Mouse (Mus musculus): ENCODE results near the gene Olfr825. TPM values are rescaled to one million over a fixed set of nuclear protein-coding genes. Genes with fewer than 3 reads are reported as not detected.

Olfr825 gene
- polyA plus RNA-seq (2017; shearing (Covaris generic)), result not detected

DNA sequence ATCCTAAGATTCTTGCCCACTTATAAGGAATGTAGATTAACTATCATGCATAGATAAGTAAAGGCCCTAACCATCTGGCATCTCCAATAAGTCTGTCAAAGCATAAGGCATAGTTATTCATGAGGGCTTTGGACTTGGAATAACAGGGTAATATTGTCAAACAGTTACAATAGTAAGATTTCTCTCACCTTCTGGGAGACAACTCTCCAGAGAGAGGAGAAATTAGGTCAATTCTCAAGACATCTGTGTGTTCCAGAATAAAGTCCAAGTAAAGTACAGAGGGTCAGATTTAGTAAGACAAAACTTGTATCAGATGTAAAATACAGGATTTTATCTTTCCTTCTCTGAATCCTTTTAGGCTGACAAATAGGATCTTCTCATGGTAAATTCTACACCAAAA, at the start of gene Olfr825:
Gene Olfr825 (minus strand): TSS at position 101 of the 400 bp plus-strand sequence.

DNA sequence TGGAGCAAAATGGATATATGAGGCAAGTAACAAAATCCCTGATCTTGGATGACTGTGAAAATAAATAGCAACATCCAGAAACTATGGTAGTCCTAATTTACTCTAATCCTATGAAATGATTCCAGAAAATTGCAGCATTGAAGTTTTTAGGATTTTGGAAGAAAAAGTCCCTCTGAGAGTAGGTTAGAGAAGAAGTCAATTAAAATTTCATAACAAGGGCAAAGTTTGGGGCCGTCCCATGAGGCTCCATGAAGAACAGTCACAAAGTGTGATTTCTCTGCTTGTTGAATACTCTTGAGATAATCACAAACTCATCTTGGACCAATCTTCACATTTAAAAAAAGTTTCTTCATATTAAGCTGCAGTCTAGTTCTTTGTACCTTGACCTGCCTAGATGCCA, 47.7 kb upstream of the Olfr825 start, which contains the start of gene Olfr827:
Gene Olfr827 (minus strand): TSS at position 101 of the 400 bp plus-strand sequence.

DNA sequence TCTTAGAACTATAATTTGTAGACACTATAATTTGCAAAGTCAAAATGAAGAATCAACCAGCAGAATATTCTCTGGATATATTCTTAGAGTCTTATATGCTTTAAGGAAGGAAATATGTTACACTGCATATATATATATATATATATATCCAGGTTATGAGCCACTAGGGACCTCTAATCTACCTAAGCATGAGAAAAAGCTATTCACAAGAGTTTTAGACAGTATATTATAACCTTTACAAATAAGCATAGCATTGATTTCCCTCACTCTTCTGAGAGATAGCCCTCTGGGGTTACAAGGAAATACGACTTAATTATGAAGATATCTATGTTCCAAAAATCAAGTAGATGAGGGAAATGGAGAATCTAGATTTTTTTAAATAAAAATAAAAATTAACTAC, 17.5 kb upstream of the Olfr825 start, which contains the start of gene Olfr826:
Gene Olfr826 (minus strand): TSS at position 101 of the 400 bp plus-strand sequence.

DNA sequence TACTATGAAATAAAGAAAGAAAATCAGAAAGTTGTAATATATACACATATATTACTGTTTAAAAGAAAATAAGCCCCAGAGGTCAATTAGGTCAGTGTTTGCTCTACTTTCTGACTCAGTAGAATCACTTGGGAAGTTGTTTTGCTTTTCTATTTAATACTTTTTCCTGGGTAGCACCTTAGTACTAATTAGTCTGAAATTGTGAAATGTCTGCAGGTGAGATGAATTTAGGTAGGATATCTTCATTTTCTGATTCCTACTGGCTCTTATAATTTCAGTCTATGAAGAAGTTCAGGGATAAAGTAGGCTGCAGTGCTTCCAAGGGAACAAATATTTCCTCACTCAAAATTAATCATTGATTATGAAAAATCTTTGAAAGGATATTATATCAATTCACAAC, 36.7 kb downstream of the Olfr825 start, which contains the start of gene Olfr824:
Gene Olfr824 (minus strand): TSS at position 101 of the 400 bp plus-strand sequence.

DNA sequence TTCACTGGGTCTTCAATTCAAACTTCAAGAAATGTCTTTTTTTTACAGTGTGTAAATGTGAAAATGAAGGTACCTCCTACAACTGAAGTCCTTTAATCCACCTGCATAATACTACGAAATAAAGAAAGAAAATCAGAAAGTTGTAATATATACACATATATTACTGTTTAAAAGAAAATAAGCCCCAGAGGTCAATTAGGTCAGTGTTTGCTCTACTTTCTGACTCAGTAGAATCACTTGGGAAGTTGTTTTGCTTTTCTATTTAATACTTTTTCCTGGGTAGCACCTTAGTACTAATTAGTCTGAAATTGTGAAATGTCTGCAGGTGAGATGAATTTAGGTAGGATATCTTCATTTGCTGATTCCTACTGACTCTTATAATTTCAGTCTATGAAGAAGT, 51.3 kb downstream of the Olfr825 start, which contains the start of gene Olfr823:
Gene Olfr823 (minus strand): TSS at position 101 of the 400 bp plus-strand sequence.

Other genes starting within 250 kb of the Olfr825 start
- gene Olfr818, start 217.7 kb downstream of the Olfr825 start, polyA plus RNA-seq (2017; shearing (Covaris generic)), result not detected
- not detected for gene Olfr819, start 199.5 kb downstream of the Olfr825 start, polyA plus RNA-seq (2017; shearing (Covaris generic))
- not detected for gene Olfr247, start 190.6 kb downstream of the Olfr825 start, polyA plus RNA-seq (2017; shearing (Covaris generic))
- 0.40 TPM for gene Gm10310, start 181.7 kb downstream of the Olfr825 start, polyA plus RNA-seq (2017; shearing (Covaris generic))
- gene Olfr820, start 154.1 kb downstream of the Olfr825 start, polyA plus RNA-seq (2017; shearing (Covaris generic)), result not detected
- gene Olfr821, start 136.4 kb downstream of the Olfr825 start, polyA plus RNA-seq (2017; shearing (Covaris generic)), result not detected
- gene Olfr822, start 95.6 kb downstream of the Olfr825 start, polyA plus RNA-seq (2017; shearing (Covaris generic)), result not detected
- not detected for gene Olfr823, start 51.4 kb downstream of the Olfr825 start, polyA plus RNA-seq (2017; shearing (Covaris generic))
- not detected for gene Olfr824, start 36.8 kb downstream of the Olfr825 start, polyA plus RNA-seq (2017; shearing (Covaris generic))
- gene Olfr826, start 17.4 kb upstream of the Olfr825 start, polyA plus RNA-seq (2017; shearing (Covaris generic)), result not detected
- not detected for gene Olfr827, start 47.6 kb upstream of the Olfr825 start, polyA plus RNA-seq (2017; shearing (Covaris generic))
- not detected for gene Neurod4, start 113.5 kb upstream of the Olfr825 start, polyA plus RNA-seq (2017; shearing (Covaris generic))
- 172 TPM for gene Tespa1, start 156.1 kb upstream of the Olfr825 start, polyA plus RNA-seq (2017; shearing (Covaris generic))
- gene Vmn2r84, start 227.6 kb upstream of the Olfr825 start, polyA plus RNA-seq (2017; shearing (Covaris generic)), result 0.27 TPM

Measured in effector memory CD4-positive, alpha-beta T cell, adult 7 months (primary cell).